Mouse (Mus musculus) stomach, postnatal 0 days (tissue): ENCODE data around the gene Sucla2.

Experiments used
- CTCF ChIP-seq: IDR thresholded peaks from 2 replicates; pipeline ENCODE4 v1.5.1; 2016; ENCODE audit warnings: antibody characterized with exemption, low read depth, mild to moderate bottlenecking, moderate library complexity
- EP300 ChIP-seq: optimal IDR thresholded peaks from 2 replicates; pipeline ENCODE3; 2016; ENCODE audit warnings: antibody characterized with exemption

DNA sequence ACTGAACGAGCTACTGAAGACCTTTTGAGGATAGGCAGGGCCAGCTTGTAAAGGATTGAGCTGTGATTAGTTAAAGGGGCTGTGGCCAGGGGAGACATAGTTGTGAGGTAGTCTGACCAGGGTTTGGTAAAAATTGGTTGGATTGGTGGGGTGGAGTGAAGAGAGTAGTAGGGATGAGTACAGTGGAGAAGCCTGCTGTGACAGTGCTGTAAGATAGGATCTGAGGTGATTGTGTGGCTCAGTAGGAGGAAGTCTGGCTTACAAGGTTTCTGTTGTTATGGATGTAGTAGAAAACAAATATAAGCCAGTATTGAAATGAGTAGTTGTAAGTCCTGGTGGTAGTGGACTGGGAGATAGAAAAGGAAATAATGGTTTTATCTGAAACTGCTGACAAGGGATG is 67.0 kb downstream of the Sucla2 start:
- no peak for TF ChIP-seq CTCF
- no peak for TF ChIP-seq EP300
